Mouse (Mus musculus) urinary bladder, postnatal 36 days (tissue): Measurements from ENCODE around the gene E030018B13Rik.

Source experiments
- DNase-seq, 2 experiments: peaks; one replicate each; pipeline ENCODE4 v3.0.0; 2022; ENCODE audit warnings: low spot score in 2 of 2, mixed read lengths in 1 of 2

E030018B13Rik gene

DNA sequence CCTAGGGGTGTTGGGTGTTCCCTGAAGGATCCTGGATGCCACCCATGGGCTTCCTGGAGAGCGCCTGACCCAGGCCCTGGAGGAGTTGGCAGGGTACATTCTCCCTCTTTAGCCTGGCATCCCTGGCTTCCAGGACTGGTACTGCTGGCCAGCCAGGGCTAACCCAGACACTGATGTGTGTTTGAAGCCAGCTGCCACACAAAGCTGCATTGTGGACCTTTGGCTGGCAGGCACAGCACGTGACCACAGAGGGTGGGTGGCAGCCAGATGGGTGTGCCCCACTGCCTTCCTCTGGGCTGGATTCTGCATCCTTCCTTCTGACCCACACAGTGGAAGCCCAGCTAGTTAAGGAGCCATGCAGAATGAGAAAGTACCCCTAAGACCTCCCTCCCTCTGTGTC lies 48.5 kb downstream of the E030018B13Rik start:
- no peak for DNase-seq

DNA sequence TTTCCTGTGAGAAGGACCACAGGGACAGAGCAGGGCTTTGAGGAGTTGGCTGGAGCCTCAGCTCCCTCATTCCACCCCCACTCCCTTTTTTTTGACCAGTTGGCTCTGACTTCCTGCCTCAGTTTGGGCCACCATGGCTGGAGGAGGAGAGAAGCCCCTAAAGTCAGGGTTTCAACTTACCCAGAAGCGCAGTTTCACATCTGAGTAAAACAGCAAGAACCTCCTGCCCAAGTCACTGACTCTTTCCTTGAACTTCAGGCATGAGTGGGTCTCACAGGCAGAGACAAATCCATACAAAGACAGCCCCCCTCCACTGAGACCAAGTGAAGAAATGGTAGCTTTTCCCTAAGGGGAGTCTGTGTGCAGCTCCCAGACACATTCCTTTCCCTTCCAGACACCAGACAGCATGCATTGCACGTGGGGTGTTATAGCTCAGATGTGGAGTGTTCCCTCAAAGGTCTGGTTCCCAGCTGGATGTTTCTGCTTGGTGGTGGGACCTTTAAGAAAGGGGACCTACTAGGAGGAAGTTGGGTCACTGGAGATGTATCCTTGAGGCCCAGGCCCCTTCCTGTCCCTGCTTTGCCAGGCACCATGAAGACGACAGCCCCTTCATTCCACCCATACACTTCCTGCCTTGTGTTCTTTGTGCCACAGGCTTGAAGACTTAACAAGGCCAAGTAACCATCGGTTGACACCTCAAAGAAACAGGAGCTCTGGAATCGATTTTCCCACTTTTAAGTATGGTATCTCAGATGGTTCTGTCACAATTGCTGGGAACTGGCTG lies 49.2 kb downstream of the E030018B13Rik start:
- DNase-seq = no peak

DNA sequence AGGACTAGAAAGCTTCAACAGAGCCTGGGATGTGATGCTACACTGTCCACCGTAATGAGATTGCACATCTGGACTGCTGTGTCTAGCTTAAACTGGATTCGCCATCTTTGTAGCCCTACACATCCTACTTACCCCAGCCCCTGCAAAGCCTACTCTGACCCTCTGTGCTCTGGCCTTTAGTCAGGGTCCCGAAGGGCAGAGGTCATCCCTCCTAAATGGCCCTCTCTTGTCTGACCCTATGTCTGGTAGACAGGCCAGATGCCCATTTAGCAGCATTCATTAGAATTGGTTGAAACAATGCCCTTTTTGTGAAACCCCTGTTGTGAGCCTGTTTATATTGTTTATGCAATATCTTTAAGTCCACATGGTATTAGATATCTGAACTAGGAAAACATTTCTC lies 53.3 kb downstream of the E030018B13Rik start:
- DNase-seq = no peak
